Mouse (Mus musculus) kidney, embryonic 15.5 days (tissue): ENCODE measurements around the gene Fam240b. TPM values are rescaled to one million over a fixed set of nuclear protein-coding genes. Genes with fewer than 3 reads are reported as not detected.
"Not testable (repeated sequence)": the region's sequence is repeated elsewhere in the genome, so short reads cannot be mapped to it uniquely, and the experiment has no call there.

Source experiments
- ATAC-seq: fragments of 200-750 bp; cut with Nextera tagmentation; replicated peaks from 2 replicates; pipeline ENCODE4 v1.8.0; 2017; ENCODE audit warnings: moderate TSS enrichment; ENCODE audit not compliant: low FRiP score
- H3K27ac ChIP-seq: fragments of 300-500 bp; sonication (generic); 2 replicates; pipeline ENCODE4 v1.5.1; 2015; ENCODE audit warnings: mild to moderate bottlenecking, inconsistent platforms
- H3K27me3 ChIP-seq: fragments of 300-500 bp; sonication (generic); 2 replicates; pipeline ENCODE4 v1.6.1; 2015; ENCODE audit warnings: inconsistent platforms
- H3K36me3 ChIP-seq: fragments of 300-500 bp; sonication (generic); 2 replicates; pipeline ENCODE4 v1.6.1; 2015; ENCODE audit warnings: inconsistent platforms
- H3K4me1 ChIP-seq: fragments of 300-500 bp; sonication (generic); 2 replicates; pipeline ENCODE4 v1.6.1; 2015; ENCODE audit warnings: inconsistent platforms
- H3K4me2 ChIP-seq: fragments of 300-500 bp; sonication (generic); 2 replicates; pipeline ENCODE4 v1.6.1; 2015; ENCODE audit warnings: moderate library complexity, mild to moderate bottlenecking, inconsistent platforms
- H3K4me3 ChIP-seq: fragments of 300-500 bp; sonication (generic); replicated peaks from 2 replicates; pipeline ENCODE4 v1.5.1; 2015; ENCODE audit warnings: mild to moderate bottlenecking, inconsistent platforms
- H3K9ac ChIP-seq: fragments of 300-500 bp; sonication (generic); 2 replicates; pipeline ENCODE4 v1.6.1; 2015; ENCODE audit warnings: mild to moderate bottlenecking, inconsistent platforms
- H3K9me3 ChIP-seq: fragments of 300-500 bp; sonication (generic); replicated peaks from 2 replicates; pipeline ENCODE4 v1.6.1; 2016; ENCODE audit warnings: inconsistent platforms
- WGBS: fragments of 180-500 bp; shearing (Covaris S2); methylation state at CpG from one replicate; pipeline ENCODE4 v1.1.7; 2015; ENCODE audit warnings: mixed read lengths; 5-methylcytosine and 5-hydroxymethylcytosine counted together
- polyA plus RNA-seq: library from polyadenylated mRNA; unstranded; fragments of >200 nt; fragmentation: Nextera tagmentation; extraction: Ambion mirVana; gene quantifications from 2 replicates; pipeline ENCODE4 v1.2.1, GENCODE M21; 2015

The Fam240b gene
- polyA plus RNA-seq, 1 experiment from 2014 or later: not detected

- Histone ChIP-seq H3K9me3 (no peaks in the 10 kb centered on the region), H3K4me2 (no peak overlapping the region), H3K27me3 (no peaks in the 10 kb centered on the region), H3K36me3 (no peaks in the 10 kb centered on the region), H3K27ac (no peak overlapping the region), H3K4me1 (no peaks in the 10 kb centered on the region), H3K9ac (no peak overlapping the region), H3K4me3 (no peak overlapping the region)
- no peak for ATAC-seq
- WGBS: 81% methylated on average over 9 of the region's 9 CpGs
Observed at GRCm38 (mm10) chr13:64465166-64465565, 32.4 kb downstream of the Fam240b start.

DNA sequence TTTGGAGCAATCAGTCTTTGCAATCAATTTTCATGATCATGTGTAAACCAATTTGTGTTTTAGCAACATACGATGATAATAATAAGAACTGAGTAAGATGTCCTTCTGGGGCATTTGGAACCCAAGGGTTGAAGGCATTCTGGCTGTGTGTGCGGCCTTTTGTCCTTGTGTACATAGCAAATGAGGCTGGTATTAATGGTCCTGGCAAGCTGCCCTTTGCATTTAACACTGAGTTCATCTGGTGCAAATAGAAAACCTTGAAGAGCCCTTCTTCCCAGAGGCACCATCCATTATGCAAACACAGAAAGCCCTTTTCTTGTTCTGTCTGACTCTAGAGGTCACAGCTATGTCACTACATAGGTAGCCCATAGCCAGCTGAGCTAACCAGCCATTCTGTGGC lies 35.0 kb downstream of the Fam240b start:
- no peak for ATAC-seq

GRCm38 (mm10) chr13:64458181-64458580 lies 39.4 kb downstream of the Fam240b start:
- Histone ChIP-seq H3K36me3 (no peaks in the 10 kb centered on the region), H3K4me2 (no peak overlapping the region), H3K27ac (no peak overlapping the region), H3K4me3 (no peak overlapping the region), H3K9ac (no peak overlapping the region), H3K27me3 (no peaks in the 10 kb centered on the region), H3K4me1 (no peaks in the 10 kb centered on the region), H3K9me3 (no peaks in the 10 kb centered on the region)
- 88% methylated on average over 14 of the region's 14 CpGs for WGBS
- ATAC-seq: no peak

More for the DNA sequence above, 35.0 kb downstream of the Fam240b start:
- Histone ChIP-seq H3K27ac (no peak overlapping the region), H3K9ac (no peak overlapping the region), H3K36me3 (no peaks in the 10 kb centered on the region), H3K4me3 (no peak overlapping the region), H3K4me2 (no peak overlapping the region), H3K4me1 (no peaks in the 10 kb centered on the region), H3K27me3 (no peaks in the 10 kb centered on the region), H3K9me3 (no peaks in the 10 kb centered on the region)
- 90% methylated on average over 2 of the region's 2 CpGs for WGBS

- H3K9ac ChIP-seq, H3K4me1 ChIP-seq, H3K27me3 ChIP-seq, H3K4me3 ChIP-seq, H3K36me3 ChIP-seq, H3K27ac ChIP-seq, H3K9me3 ChIP-seq, H3K4me2 ChIP-seq: not testable (repeated sequence)
- ATAC-seq: peak; percentile 70; the same call in 1 of the 2 replicates
- WGBS: 89% methylated on average over 19 of the region's 19 CpGs
Observed at GRCm38 (mm10) chr13:64457225-64457978, 40.2 kb downstream of the Fam240b start.

DNA sequence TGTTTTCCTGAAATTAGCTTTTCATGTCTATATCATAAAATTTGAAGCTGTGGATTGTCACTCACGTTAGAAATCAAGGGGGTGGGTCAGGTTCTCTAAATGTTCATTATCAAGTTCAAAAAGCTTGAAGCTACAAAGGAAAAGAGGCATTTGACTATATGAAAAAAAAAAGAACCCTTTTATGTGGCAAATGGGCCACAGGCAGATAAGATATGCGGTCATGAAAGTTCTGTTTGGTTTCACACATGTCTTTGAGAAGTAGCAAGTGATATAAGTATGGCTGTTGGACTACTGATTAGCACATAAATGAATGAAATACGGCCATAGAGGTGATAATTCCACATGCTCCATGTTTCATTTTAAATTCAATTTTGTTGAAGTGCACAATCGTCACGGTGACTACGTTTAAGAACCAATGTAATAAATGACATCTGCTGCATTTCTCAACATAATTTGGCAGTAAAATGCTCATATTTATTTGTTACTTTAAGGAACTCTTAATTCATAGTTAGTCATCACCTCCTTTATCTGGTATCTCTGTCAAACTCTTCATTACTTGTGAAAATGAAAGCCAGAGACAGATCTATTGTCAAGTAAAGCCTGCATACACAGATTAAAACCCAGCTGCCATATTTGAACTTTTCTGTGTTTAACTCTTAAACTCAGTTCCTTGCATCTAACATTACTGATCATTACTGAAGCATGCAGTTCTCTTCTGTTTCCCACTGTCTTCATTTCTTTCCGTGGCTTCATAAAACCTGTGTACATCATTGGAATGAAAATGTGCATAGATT lies 47.4 kb downstream of the Fam240b start:
- ATAC-seq: no peak
- Histone ChIP-seq H3K4me3 (no peak overlapping the region), H3K4me2 (no peak overlapping the region), H3K4me1 (no peaks in the 10 kb centered on the region), H3K27me3 (no peaks in the 10 kb centered on the region), H3K36me3 (no peaks in the 10 kb centered on the region), H3K9me3 (no peaks in the 10 kb centered on the region), H3K27ac (no peak overlapping the region), H3K9ac (no peak overlapping the region)
- 74% methylated on average over 7 of the region's 7 CpGs for WGBS

DNA sequence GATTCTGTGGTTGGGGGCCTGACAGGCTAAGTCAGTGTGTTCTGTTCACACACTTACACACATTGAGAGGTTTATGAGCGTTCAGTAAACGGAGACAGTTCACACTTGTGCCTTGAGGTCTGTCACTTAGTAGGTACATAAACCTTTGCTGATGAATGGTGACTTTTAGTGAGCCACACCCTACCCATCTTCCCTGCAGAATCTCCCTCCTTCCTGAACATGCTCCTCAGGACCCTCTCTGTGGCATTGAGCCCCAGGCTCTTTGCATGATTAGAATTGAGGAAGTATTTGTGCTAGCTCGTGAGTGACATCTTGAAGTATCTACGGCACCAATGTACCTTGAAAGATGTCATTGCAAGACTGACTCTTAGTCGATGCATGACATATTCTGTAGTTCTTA lies 48.9 kb downstream of the Fam240b start:
- ATAC-seq: no peak
- Histone ChIP-seq H3K36me3 (no peaks in the 10 kb centered on the region), H3K27me3 (no peaks in the 10 kb centered on the region), H3K9me3 (no peaks in the 10 kb centered on the region), H3K4me3 (no peak overlapping the region), H3K4me2 (no peak overlapping the region), H3K9ac (no peak overlapping the region), H3K4me1 (no peaks in the 10 kb centered on the region), H3K27ac (no peak overlapping the region)
- 87% methylated on average over 5 of the region's 5 CpGs for WGBS

- Histone ChIP-seq H3K27me3 (no peaks in the 10 kb centered on the region), H3K27ac (no peak overlapping the region), H3K4me1 (0 out of 2 replicates have a peak, but pooled peaks cover 2% of the 10 kb centered on the region), H3K4me2 (no peak overlapping the region), H3K9me3 (no peaks in the 10 kb centered on the region), H3K9ac (no peak overlapping the region), H3K36me3 (no peaks in the 10 kb centered on the region), H3K4me3 (no peak overlapping the region)
- WGBS: 0% methylated on average over 1 of the region's 1 CpGs
- peak; percentile 78 for ATAC-seq
Observed at GRCm38 (mm10) chr13:64447947-64448346, 49.6 kb downstream of the Fam240b start.

- no peak for ATAC-seq
- no peaks in the 10 kb centered on the region for H3K9me3 ChIP-seq
- WGBS: 70% methylated on average over 9 of the region's 9 CpGs
Observed at GRCm38 (mm10) chr13:64445254-64445920, 52.2 kb downstream of the Fam240b start.

DNA sequence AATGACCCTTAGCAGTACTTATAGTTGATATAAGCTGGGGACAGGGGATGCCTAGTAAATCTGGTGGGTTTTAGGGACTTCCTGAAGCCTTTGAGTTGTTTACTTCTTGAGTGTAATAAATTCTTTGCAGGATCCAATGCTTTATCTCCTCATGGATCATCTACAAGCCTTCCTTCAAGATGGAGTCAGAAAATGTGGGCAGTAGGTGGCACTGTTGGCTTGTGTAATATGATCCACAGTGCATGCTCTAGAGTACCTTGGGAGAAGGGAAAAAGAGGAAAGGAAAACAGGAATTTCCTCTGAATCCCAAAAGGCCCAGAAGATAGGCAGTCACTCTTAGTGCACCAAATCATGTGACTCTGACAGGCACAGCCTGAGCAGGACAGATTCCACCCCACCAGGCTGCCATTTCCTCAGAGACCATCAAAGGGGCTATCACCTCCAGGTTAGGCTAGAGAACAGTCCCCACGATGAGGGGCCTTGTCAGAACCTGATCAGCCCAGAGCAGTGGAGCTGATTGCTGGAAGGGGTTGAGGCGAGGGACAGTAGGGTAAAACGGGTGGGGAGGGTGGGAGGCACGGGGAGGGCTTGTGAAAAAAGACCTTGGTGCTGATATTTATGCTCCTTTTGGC lies 54.2 kb downstream of the Fam240b start:
- no peaks in the 10 kb centered on the region for H3K27me3 ChIP-seq
- H3K9me3 ChIP-seq: no peaks in the 10 kb centered on the region
- no peak overlapping the region for H3K27ac ChIP-seq
- ATAC-seq: peak; percentile 37; the same call in 1 of the 2 replicates
- H3K4me3 ChIP-seq: no peak overlapping the region
- H3K9ac ChIP-seq: no peak overlapping the region
- H3K4me1 ChIP-seq: 0 out of 2 replicates have a peak, but pooled peaks cover 2% of the 10 kb centered on the region
- WGBS: 57% methylated on average over 4 of the region's 4 CpGs
- no peak overlapping the region for H3K4me2 ChIP-seq
- no peaks in the 10 kb centered on the region for H3K36me3 ChIP-seq

More at GRCm38 (mm10) chr13:64445254-64445920, 52.2 kb downstream of the Fam240b start:
- H3K4me1 ChIP-seq: 0 out of 2 replicates have a peak, but pooled peaks cover 2% of the 10 kb centered on the region
- H3K4me2 ChIP-seq: no peak overlapping the region
- no peak overlapping the region for H3K27ac ChIP-seq
- H3K27me3 ChIP-seq: no peaks in the 10 kb centered on the region
- H3K4me3 ChIP-seq: no peak overlapping the region
- no peaks in the 10 kb centered on the region for H3K36me3 ChIP-seq
- no peak overlapping the region for H3K9ac ChIP-seq

GRCm38 (mm10) chr13:64440592-64440991 lies 57.0 kb downstream of the Fam240b start:
- ATAC-seq: no peak

GRCm38 (mm10) chr13:64439471-64439870 lies 58.1 kb downstream of the Fam240b start:
- ATAC-seq: no peak
- H3K9me3 ChIP-seq: no peaks in the 10 kb centered on the region
- H3K27me3 ChIP-seq: no peaks in the 10 kb centered on the region

More at GRCm38 (mm10) chr13:64440592-64440991, 57.0 kb downstream of the Fam240b start:
- WGBS: 76% methylated on average over 4 of the region's 4 CpGs
- H3K36me3 ChIP-seq: 0 out of 2 replicates have a peak, but pooled peaks cover 4% of the 10 kb centered on the region
- H3K4me2 ChIP-seq: no peak overlapping the region
- H3K27ac ChIP-seq: no peak overlapping the region
- H3K9me3 ChIP-seq: no peaks in the 10 kb centered on the region
- no peaks in the 10 kb centered on the region for H3K27me3 ChIP-seq
- H3K4me3 ChIP-seq: no peak overlapping the region
- 0 out of 2 replicates have a peak, but pooled peaks cover 2% of the 10 kb centered on the region for H3K4me1 ChIP-seq
- no peak overlapping the region for H3K9ac ChIP-seq

More at GRCm38 (mm10) chr13:64439471-64439870, 58.1 kb downstream of the Fam240b start:
- Histone ChIP-seq H3K36me3 (0 out of 2 replicates have a peak, but pooled peaks cover 4% of the 10 kb centered on the region), H3K4me3 (no peak overlapping the region), H3K4me1 (0 out of 2 replicates have a peak, but pooled peaks cover 2% of the 10 kb centered on the region), H3K27ac (no peak overlapping the region), H3K4me2 (no peak overlapping the region), H3K9ac (no peak overlapping the region)
- 77% methylated on average over 5 of the region's 5 CpGs for WGBS
